Mouse (Mus musculus) embryonic facial prominence, embryonic 10.5 days (tissue): Measurements from ENCODE around the gene Foxd1. TPM values are rescaled to one million over a fixed set of nuclear protein-coding genes. Genes with fewer than 3 reads are reported as not detected.

Source experiments
- DNase-seq: peaks from one replicate; pipeline ENCODE4 v3.0.0-alpha.2; 2017; ENCODE audit warnings: low spot score
- H3K27ac ChIP-seq: fragments of 300-500 bp; sonication (generic); replicated peaks from 2 replicates; pipeline ENCODE4 v1.5.1; 2016; ENCODE audit warnings: mild to moderate bottlenecking
- H3K27me3 ChIP-seq: fragments of 300-500 bp; sonication (generic); replicated peaks from 2 replicates; pipeline ENCODE4 v1.6.1; 2016; ENCODE audit warnings: low read depth, mild to moderate bottlenecking; ENCODE audit not compliant: poor library complexity, severe bottlenecking
- H3K36me3 ChIP-seq: fragments of 300-500 bp; sonication (generic); replicated peaks from 2 replicates; pipeline ENCODE4 v1.6.1; 2016; ENCODE audit warnings: mild to moderate bottlenecking, moderate library complexity
- H3K4me1 ChIP-seq: fragments of 300-500 bp; sonication (generic); 2 replicates; pipeline ENCODE4 v1.6.1; 2016
- H3K4me3 ChIP-seq: fragments of 300-500 bp; sonication (generic); 2 replicates; pipeline ENCODE4 v1.5.1; 2016; ENCODE audit warnings: mild to moderate bottlenecking, moderate library complexity
- H3K9me3 ChIP-seq: fragments of 300-500 bp; sonication (generic); 2 replicates; pipeline ENCODE4 v1.6.1; 2016; ENCODE audit warnings: mild to moderate bottlenecking
- WGBS: fragments of 180-500 bp; shearing (Covaris S2); methylation state at CpG from one replicate; pipeline ENCODE4 v1.1.7; 2016; 5-methylcytosine and 5-hydroxymethylcytosine counted together
- polyA plus RNA-seq: library from polyadenylated mRNA; unstranded; fragments of >200 nt; fragmentation: Nextera tagmentation; extraction: Ambion mirVana; gene quantifications from 2 replicates; pipeline ENCODE4 v1.2.1, GENCODE M21; 2016

Gene Foxd1
- 3.7 and 4.3 TPM in 2 replicates for polyA plus RNA-seq

- Histone ChIP-seq H3K9me3 (no peaks in the 10 kb centered on the region), H3K4me3 (peak within 1 kb of the TSS; percentile 72), H3K27me3 (peaks cover 100% of the 10 kb centered on the region), H3K36me3 (no peaks in the 10 kb centered on the region), H3K27ac (peak within 1 kb of the TSS; percentile 90), H3K4me1 (peaks cover 45% of the 10 kb centered on the region)
- DNase-seq: peak; percentile 90
- under 1% methylated on average over 76 of the region's 76 CpGs for WGBS
Observed at GRCm38 (mm10) chr13:98354090-98354801, at the start of gene Foxd1. Foxd1 (plus strand) TSS chr13:98354242.

GRCm38 (mm10) chr13:98305257-98305656, 48.8 kb upstream of the Foxd1 start:
- H3K4me3 ChIP-seq: no peak overlapping the region
- peaks cover 26% of the 10 kb centered on the region for H3K36me3 ChIP-seq
- no peak for DNase-seq
- H3K9me3 ChIP-seq: no peaks in the 10 kb centered on the region
- WGBS: 91% methylated on average over 9 of the region's 9 CpGs
- H3K27me3 ChIP-seq: no peaks in the 10 kb centered on the region
- H3K27ac ChIP-seq: no peak overlapping the region
- no peaks in the 10 kb centered on the region; the same call in 1 of the 2 replicates for H3K4me1 ChIP-seq

- Histone ChIP-seq H3K9me3 (no peaks in the 10 kb centered on the region), H3K4me3 (no peak overlapping the region), H3K27ac (no peak overlapping the region), H3K4me1 (no peaks in the 10 kb centered on the region; the same call in 1 of the 2 replicates), H3K36me3 (peaks cover 37% of the 10 kb centered on the region), H3K27me3 (no peaks in the 10 kb centered on the region)
- no peak for DNase-seq
- 53% methylated on average over 5 of the region's 5 CpGs for WGBS
Observed at GRCm38 (mm10) chr13:98306393-98306792, 47.6 kb upstream of the Foxd1 start.

- no peaks in the 10 kb centered on the region for H3K27me3 ChIP-seq
- no peaks in the 10 kb centered on the region for H3K9me3 ChIP-seq
- no peaks in the 10 kb centered on the region; the same call in 1 of the 2 replicates for H3K4me1 ChIP-seq
- H3K27ac ChIP-seq: no peak overlapping the region
- H3K36me3 ChIP-seq: peaks cover 43% of the 10 kb centered on the region
- H3K4me3 ChIP-seq: no peak overlapping the region
- no peak for DNase-seq
- 55% methylated on average over 14 of the region's 14 CpGs for WGBS
Observed at GRCm38 (mm10) chr13:98306852-98307475, 47.1 kb upstream of the Foxd1 start.

DNA sequence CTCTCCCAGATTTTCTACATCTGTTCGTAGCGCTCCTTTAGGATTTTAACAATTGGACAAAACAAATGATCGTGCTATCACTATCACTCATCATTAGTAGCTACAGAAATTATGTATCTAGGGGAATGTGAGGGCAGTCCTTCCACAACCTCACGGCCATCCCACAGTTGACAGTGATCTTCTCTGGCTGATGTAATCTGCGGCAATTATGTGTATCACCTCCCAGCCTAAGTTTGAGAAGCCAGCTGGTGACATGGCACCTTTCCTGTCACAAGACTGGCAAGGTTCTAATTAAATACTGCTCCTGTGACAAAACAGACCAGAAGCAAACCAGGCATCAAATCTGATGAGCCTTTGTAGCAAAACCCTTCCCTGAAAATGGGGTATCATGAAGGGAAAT, 46.0 kb upstream of the Foxd1 start:
- Histone ChIP-seq H3K4me3 (no peak overlapping the region), H3K27me3 (no peaks in the 10 kb centered on the region), H3K4me1 (no peaks in the 10 kb centered on the region; the same call in 1 of the 2 replicates), H3K9me3 (no peaks in the 10 kb centered on the region), H3K36me3 (peaks cover 54% of the 10 kb centered on the region), H3K27ac (no peak overlapping the region)
- DNase-seq: no peak
- WGBS: 86% methylated on average over 5 of the region's 5 CpGs

DNA sequence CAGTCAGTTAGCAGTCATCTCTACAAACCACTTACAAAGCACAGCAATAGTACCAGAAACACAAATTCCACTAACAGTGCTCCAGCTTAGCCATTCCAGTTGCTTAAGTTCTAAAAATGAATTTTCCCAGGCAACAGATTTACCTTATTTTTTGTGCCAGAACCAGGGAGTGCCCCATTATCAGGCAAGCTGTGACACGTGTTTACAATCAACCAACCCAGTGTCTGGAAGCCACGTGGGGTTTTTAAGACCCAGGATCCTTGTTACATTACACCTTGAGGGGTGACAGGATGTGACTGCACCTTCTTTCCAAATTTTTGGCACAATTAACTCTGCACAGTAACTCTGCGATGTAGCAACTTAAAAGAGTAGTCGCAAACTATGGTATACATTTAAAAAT, 45.3 kb upstream of the Foxd1 start:
- Histone ChIP-seq H3K27me3 (no peaks in the 10 kb centered on the region), H3K27ac (no peak overlapping the region), H3K36me3 (peaks cover 61% of the 10 kb centered on the region), H3K9me3 (no peaks in the 10 kb centered on the region), H3K4me1 (no peaks in the 10 kb centered on the region; the same call in 1 of the 2 replicates), H3K4me3 (no peak overlapping the region)
- no peak for DNase-seq
- WGBS: 84% methylated on average over 4 of the region's 4 CpGs

GRCm38 (mm10) chr13:98311597-98311996, 42.4 kb upstream of the Foxd1 start:
- WGBS: 95% methylated on average over 5 of the region's 5 CpGs

GRCm38 (mm10) chr13:98313631-98314030, 40.4 kb upstream of the Foxd1 start:
- H3K27ac ChIP-seq: no peak overlapping the region
- no peaks in the 10 kb centered on the region for H3K27me3 ChIP-seq
- peaks cover 16% of the 10 kb centered on the region for H3K4me1 ChIP-seq
- no peak for DNase-seq
- WGBS: 84% methylated on average over 7 of the region's 7 CpGs
- H3K4me3 ChIP-seq: no peak overlapping the region
- peaks cover 67% of the 10 kb centered on the region for H3K36me3 ChIP-seq
- H3K9me3 ChIP-seq: no peaks in the 10 kb centered on the region

More at GRCm38 (mm10) chr13:98311597-98311996, 42.4 kb upstream of the Foxd1 start:
- Histone ChIP-seq H3K4me1 (peaks cover 13% of the 10 kb centered on the region), H3K36me3 (peaks cover 78% of the 10 kb centered on the region), H3K27ac (no peak overlapping the region), H3K4me3 (no peak overlapping the region), H3K27me3 (no peaks in the 10 kb centered on the region), H3K9me3 (no peaks in the 10 kb centered on the region)
- DNase-seq: no peak

- H3K36me3 ChIP-seq: peaks cover 53% of the 10 kb centered on the region
- peaks cover 16% of the 10 kb centered on the region for H3K4me1 ChIP-seq
- H3K4me3 ChIP-seq: peak overlapping the region; percentile 100
- WGBS: 77% methylated on average over 4 of the region's 4 CpGs
- no peak for DNase-seq
- no peak overlapping the region for H3K27ac ChIP-seq
- H3K9me3 ChIP-seq: no peaks in the 10 kb centered on the region
- H3K27me3 ChIP-seq: no peaks in the 10 kb centered on the region
Observed at GRCm38 (mm10) chr13:98315124-98315523, 38.9 kb upstream of the Foxd1 start.

GRCm38 (mm10) chr13:98316140-98316479, 37.9 kb upstream of the Foxd1 start:
- Histone ChIP-seq H3K27ac (peak overlapping the region; percentile 98), H3K27me3 (no peaks in the 10 kb centered on the region), H3K4me3 (peak overlapping the region; percentile 100), H3K4me1 (peaks cover 16% of the 10 kb centered on the region), H3K36me3 (peaks cover 44% of the 10 kb centered on the region), H3K9me3 (no peaks in the 10 kb centered on the region)
- WGBS: under 1% methylated on average over 17 of the region's 17 CpGs
- no peak for DNase-seq

- Histone ChIP-seq H3K27me3 (no peaks in the 10 kb centered on the region), H3K36me3 (peaks cover 42% of the 10 kb centered on the region), H3K27ac (peak within 1 kb of the TSS; percentile 98), H3K4me3 (peak within 1 kb of the TSS; percentile 100), H3K4me1 (peaks cover 16% of the 10 kb centered on the region), H3K9me3 (no peaks in the 10 kb centered on the region)
- WGBS: under 1% methylated on average over 89 of the region's 90 CpGs
- peak; percentile 98 for DNase-seq
Observed at GRCm38 (mm10) chr13:98316480-98317245, 37.4 kb upstream of the Foxd1 start, which contains the start of gene Btf3. Btf3 (minus strand) TSS chr13:98317006.

- peak overlapping the region; percentile 100 for H3K4me3 ChIP-seq
Observed at GRCm38 (mm10) chr13:98317246-98317677, 36.8 kb upstream of the Foxd1 start.

More at GRCm38 (mm10) chr13:98317246-98317677, 36.8 kb upstream of the Foxd1 start:
- WGBS: 2% methylated on average over 16 of the region's 16 CpGs
- Histone ChIP-seq H3K36me3 (peaks cover 36% of the 10 kb centered on the region), H3K4me1 (peaks cover 16% of the 10 kb centered on the region), H3K27me3 (no peaks in the 10 kb centered on the region), H3K27ac (peak overlapping the region; percentile 98), H3K9me3 (no peaks in the 10 kb centered on the region)
- DNase-seq: no peak
